Mouse (Mus musculus) liver, adult 2 months (tissue): ENCODE data around the gene Mfap3.

Experiments
- CTCF ChIP-seq: fragments of 200-500 bp; IDR thresholded peaks from 2 replicates; pipeline ENCODE4 v1.5.1; 2011; ENCODE audit warnings: low read depth, low read length, control low read depth
- POLR2A ChIP-seq: fragments of 200-500 bp; IDR thresholded peaks from 2 replicates; pipeline ENCODE4 v1.6.1; 2011; ENCODE audit warnings: low read length, control low read depth; ENCODE audit not compliant: insufficient read depth; ENCODE audit errors: extremely low read depth

- TF ChIP-seq CTCF = no peak
- no peak for TF ChIP-seq POLR2A
Measured at GRCm38 (mm10) chr11:57531300-57531950, 13.0 kb downstream of the Mfap3 start.
